Mouse (Mus musculus): ENCODE measurements around the gene Metap1d.

DNA sequence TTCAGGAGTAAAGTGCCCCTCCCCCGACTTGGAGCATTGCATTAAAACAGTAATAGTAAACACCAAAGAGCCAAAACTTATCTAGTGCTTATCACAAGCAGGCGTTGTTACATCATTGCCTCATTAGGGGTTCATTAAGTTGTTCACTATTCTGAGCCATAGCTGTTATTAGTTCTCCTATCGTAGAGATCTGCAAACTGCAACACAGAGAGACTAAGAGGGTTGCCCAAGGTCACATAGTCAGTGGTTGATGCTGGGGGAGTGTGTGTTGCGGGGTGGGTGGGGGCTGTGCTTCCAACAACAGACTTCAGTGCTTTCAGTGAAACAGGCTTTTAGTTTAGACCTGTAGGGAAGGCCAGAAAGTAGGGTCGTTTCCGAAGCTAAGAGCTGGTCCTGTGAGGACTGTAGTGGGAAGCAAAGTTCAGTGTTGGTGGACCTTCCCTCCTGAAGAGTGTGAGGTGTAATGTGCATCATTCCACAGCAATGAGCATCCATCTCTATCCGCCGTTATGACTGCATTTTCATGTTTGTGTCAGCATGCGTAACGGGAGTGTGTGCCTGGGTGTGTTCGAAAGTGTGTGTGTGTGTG is 89.2 kb downstream of the Metap1d start:
- no peak for TF ChIP-seq CTCF (IDR thresholded peaks at IDR 0.05; ENCODE audit: extremely low read depth, insufficient read length, insufficient replicate concordance, low read depth, low read length)
- no peak for TF ChIP-seq POLR2A (IDR thresholded peaks at IDR 0.05; ENCODE audit: low read depth, low read length)
